Mouse (Mus musculus) heart, postnatal 0 days (tissue): Measurements from ENCODE around the gene 4931406P16Rik.

Source experiments
- CTCF ChIP-seq: IDR thresholded peaks from 2 replicates; pipeline ENCODE4 v1.5.1; 2016; ENCODE audit warnings: antibody characterized with exemption, control low read depth, low read depth
- EP300 ChIP-seq: IDR thresholded peaks from 2 replicates; pipeline ENCODE4 v1.6.1; 2016; ENCODE audit warnings: antibody characterized with exemption, low read depth

GRCm38 (mm10) chr7:34348011-34348410, 34.7 kb upstream of the 4931406P16Rik start:
- TF ChIP-seq EP300 = no peak
- TF ChIP-seq CTCF = no peak
